Mouse (Mus musculus) monocyte, adult 2 months (primary cell): ENCODE data around the gene Foxp2.

Experiments
- DNase-seq, 2 experiments: peaks; one replicate each; pipeline ENCODE4 v3.0.0; 2022; ENCODE audit warnings: low spot score in 2 of 2, low read depth in 1 of 2

The Foxp2 gene

DNA sequence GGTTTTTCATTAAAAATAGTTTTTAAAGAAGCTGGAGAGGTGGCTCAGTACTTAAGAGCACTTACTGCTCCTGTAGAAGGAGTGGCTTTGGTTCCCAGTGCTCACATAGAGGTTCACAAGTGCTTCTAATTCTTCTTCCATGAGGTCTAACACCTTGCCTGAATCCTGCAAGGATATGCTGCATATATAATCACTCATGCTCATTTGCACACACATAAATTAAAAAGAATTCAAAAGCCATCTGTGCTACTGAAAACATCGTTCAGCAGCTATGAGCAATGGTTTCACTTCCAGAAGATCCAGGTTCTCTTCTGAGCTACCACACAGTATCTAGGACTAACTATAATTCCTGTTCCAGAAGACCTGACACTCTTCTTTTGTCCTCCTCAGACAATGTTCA lies 200.4 kb downstream of the Foxp2 start:
- no peak for DNase-seq

DNA sequence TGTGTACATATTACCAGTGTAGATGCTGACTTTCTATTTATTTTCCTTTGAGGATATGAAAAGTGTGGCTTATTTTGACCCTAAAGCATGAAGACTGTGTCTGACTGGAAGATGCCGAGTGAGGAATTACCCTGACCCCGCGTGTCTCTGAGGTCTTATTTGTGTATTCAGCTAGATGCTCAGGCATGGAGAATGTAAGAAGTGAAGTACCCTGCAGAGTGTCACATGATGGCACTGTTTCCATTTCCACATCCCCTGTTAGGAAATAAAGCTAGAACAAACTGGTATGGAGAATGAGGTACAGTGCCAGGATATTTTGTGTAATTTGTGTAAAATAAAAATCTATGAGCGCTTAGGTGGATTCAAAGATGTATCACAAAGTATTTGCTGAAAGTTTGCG lies 219.8 kb downstream of the Foxp2 start:
- no peak for DNase-seq

DNA sequence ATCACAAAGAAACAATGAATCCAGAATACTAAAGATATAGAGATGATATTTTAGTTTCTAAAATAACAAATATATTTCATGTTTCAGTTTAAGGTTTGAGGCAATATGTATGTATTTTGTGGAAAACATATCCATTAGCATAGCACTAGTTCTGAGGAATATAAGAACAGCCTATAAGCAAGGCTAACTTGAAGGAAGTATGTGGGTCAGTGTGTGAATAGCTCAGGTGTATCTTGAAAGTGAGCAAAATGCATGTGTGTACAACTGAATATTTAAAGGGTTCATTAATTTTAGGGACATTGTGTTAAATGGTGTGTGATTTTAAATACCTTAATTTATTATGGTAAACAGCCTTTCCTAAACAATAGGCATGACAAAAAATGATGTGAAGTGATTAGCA lies 220.2 kb downstream of the Foxp2 start:
- DNase-seq = no peak

DNA sequence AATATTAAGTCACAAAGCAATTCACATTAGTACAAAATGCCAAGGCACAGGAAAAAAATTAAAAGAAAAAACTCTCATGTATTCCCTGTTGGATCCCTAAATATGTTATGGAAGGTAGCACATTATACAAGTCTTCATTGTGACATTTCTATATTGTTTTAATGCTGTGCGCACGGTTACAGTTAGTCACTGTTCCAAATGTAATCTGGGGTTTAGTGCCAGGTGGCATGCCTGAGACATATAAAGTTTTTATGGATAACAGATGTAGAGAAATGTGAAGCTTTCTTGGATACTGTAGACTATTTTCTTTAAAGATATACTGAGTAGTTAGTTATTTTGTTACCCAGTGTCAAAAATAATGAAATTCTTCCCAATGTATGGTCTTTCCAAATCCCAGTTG lies 229.0 kb downstream of the Foxp2 start:
- no peak for DNase-seq

DNA sequence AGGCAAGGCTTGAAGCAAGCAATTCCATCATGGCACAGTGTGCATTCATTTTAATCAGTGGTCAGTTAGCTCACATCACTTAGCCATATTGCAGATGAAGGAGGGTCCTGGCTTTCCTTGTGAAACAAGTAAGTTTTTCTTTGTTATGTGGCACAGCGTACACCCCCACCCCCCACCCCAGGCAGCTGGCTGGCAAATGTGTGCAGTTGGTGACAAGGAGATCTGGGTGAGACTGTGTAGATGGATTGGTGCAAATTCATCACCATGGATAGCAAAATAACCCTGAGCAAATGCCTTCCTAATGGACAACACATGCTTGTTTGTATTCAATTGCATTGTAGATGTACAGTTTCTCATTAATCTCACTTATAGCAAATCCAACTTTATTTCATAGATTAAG lies 240.9 kb downstream of the Foxp2 start:
- no peak for DNase-seq

DNA sequence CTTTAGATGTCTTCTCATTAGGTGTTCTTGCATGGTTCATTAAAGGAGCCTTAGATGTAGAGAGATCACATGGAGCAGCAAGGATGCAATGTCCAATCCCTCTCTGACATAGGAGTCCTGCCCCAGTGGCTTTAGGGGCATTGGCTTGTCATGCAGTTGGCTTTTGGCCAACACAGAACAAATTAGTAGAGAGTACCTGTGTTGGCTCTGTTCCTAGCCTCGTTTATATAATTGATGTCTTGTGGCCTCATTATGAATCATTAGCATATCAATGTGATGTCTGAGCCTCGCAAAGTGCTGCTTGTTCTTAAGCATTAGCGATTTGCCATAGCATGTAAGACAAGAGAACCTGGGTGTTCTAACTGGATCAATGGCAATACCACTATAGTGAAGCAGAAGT lies 250.5 kb downstream of the Foxp2 start:
- no peak for DNase-seq

DNA sequence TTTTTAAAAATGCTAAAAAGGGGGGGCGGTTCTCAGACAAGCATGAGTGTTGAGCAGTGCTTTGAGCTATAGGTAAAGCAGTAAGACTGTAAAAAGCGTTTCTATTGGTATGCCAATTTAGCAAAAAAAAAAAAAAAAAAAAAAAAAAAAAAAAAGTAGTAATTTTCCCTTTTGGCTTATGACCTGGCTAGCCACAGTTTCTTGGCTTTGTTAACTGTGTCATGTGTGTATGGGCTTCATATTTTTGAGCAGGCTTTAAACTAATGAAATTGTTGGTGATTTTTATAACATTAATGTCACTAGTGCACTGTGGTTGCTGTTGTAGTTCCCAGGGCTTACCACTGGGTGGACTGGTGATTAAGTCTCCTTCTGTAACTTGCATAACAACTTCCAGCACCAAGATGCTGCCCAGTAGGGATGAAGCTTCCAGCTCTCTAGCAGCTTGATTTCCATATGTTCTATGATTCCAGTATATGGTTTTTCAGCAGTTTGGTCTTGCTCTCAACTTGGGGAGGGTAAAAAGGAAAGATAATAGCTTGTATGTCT lies 262.4 kb downstream of the Foxp2 start:
- no peak for DNase-seq

DNA sequence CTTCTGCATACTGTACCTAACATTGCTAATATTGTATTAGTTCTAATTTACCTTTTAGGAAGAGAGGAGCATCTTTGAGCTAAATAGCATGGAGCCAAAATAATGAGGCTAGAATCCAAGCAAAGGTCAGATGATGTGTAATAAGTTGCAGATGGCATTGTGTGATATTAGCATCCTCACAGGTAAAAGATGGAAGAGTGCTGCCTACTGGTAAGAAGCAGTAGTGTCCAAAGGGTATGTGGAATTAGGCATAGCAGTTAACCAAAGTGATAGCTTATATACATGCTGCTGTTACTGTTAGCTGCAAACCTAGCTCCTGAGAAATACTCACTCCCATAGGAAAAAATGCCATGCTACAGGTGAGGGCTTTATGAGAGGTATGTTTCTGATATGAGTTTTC lies 275.6 kb downstream of the Foxp2 start:
- DNase-seq = no peak

DNA sequence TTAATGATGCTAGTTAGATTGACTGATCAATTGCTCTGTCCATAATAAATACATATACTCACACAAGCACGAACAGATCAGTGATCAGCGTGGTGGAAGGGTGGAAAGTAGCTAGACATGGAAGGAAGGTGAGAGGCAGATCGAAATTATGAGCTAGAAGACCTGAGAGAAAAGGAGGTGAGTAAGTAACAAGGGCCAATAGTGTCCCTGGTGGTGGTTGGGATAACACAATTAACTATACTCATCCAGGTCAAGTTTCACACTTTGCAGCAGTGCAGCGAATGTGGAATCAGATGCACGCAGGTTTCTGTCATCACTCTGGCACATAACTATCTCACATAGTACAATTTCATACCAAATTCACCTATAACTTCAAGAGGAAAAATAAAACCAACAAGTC lies 291.7 kb downstream of the Foxp2 start:
- no peak for DNase-seq

DNA sequence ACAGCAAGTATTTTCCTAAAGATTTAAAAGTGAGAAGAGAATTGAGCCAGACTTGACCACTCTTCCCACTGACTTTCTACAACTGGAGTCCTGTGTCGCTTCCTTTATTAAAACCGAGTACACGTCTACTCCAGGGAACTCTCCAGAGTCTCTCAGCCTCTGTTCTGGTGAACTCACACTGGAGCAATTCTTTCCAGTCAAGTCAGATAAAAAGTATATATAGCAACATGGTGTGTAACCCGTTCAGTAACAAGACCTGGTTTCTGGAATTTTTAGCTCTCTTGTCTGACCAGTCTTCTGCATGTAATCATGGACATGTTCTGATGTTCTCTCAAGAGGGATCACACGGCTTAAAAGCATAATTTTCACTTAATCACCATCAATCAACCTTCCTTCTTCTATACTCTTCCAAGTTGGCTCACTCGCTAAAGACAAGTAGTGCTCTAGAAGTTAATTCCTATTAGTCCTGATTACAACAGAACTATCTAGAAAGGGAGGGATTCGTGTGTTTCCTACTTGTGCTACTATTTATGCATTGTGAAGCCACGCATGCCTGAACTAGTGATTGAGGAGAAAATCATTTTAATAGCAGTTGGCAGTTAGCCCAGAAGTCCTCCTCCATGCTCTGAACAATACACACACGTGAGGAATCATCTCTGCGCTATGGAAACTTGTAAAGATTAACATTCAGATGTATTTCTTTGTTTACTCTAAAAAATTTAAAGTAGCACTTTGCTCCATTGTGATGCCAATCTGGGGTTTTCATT lies 341.2 kb downstream of the Foxp2 start:
- DNase-seq = no peak

DNA sequence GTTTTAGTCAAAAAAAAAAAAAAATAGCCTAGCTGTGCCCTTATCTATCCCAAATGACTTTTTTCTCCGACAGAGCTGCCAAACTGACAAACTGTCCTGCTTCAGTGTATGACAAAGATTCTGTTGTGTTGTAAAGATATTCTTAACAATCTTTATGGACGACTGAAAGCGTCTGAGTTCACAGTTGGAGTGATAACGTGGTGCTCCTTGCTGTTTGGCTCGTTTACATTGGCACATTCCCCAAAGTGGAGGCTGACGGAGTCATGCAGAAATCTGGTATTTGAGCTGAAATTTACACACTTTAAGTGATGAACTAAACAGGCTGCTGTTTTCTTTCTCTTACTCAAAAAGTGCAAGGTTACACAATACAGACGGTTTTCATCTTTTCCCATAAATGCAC lies 356.2 kb downstream of the Foxp2 start:
- no peak for DNase-seq

DNA sequence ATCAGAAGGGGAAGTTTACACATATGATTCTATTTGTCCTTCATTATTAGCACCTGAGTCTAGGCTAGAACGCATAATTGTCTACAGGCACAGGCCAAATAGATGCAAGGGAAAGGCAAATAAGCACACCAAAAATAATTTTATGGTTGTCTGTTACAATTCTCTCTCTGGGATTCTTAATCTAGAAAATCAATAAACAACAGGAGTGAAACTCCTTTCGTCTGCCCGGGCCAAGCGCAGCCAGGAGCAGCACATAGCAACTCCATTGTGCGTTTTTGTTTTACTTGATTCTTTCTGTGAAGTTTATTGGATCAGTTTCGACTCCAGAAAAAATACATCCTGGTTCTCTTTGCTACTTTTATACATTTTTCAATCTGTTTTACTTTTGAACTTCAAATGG lies 356.7 kb downstream of the Foxp2 start:
- DNase-seq = no peak

DNA sequence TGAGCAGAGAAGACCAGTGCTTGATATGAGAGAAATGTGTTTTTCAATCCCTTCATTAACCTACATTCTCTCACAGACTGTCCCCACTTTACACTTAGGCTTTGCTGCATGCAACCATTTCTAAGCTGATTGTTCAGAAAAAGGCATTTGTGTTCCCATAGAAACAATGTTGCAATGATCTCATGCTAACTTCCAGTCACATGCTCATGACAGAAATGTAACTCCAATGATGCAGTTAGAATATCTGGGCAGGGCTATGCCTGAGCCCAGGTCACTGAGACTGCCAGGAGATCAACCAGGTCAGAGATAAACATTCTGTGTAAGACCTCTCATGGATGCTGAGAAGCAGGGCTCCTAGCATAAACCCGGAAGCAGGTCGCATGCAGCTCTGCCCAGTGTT lies 367.0 kb downstream of the Foxp2 start:
- no peak for DNase-seq

DNA sequence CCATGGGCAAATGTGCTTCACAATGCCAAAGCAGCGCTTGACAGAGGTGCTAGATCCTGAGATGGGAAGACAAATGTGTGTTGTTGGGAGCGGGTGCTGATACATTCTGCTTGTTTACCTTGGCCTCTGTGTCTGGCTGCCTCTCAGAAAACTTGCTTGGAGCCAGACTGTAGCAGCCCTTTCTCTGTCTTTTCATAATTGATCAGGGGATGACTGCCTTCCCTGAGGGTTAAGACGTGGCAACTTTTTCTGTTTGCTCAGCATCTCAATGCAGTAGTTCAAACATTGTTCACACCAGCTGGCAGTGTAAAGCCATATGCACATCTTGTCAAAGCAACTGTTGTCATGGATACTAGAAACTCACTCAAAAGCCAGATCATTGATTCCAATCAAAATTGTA lies 384.1 kb downstream of the Foxp2 start:
- DNase-seq = no peak

DNA sequence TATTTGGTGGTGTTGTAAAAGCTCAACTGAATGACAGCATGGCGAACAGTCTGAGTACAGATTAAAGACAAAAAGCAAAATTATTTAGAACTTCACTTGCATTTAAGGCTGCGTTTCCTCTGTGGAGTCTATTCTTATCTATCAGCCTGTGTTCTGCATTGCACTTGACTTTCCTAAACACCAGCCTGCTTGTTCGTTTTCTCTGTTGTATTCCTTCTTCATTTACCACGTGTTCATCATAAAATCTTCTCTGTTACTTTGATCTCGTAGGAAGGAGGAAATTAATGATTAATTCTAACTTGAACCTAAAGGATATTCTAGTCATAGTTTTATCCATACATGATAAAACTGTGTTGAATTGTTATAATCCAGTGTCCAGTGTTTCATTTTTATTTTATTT lies 392.9 kb downstream of the Foxp2 start:
- DNase-seq = no peak

DNA sequence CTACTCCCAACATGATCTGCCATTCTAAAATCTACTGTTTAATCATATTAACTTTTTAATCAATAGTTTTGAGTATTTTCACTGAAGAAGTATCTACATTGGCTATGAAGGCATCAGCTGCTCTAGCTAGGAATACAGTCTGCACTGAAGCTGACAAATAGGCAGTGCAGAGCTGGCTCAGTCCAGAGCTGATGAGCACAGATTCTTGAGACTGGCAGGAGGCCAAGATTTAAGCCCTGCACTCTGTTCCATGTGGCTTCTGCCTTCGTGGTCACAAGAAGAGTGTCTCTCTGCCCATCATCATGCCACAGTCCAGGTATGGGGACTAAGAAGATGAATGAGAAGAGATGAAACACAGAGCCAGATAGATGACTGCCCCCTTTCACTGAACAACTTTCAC lies 398.1 kb downstream of the Foxp2 start:
- no peak for DNase-seq

DNA sequence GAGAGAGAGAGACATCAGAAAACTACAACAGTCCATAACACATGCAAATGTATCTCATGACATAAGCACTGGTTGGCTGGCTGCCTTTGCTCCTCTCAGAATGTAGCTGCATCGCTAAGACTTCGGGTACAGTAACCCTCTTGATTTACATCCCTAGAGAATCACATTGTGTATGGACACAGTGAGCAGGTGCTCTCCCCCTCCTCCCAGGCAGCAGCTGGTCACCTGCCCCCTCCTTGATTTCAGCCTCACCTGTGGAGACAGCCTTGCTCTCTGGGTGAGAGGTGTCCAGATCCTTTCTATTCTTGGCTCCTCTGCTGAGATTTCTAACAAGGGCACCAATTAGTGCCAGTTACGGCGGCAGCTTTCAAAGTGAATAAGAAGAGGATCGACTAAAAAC lies 409.5 kb downstream of the Foxp2 start:
- no peak for DNase-seq

DNA sequence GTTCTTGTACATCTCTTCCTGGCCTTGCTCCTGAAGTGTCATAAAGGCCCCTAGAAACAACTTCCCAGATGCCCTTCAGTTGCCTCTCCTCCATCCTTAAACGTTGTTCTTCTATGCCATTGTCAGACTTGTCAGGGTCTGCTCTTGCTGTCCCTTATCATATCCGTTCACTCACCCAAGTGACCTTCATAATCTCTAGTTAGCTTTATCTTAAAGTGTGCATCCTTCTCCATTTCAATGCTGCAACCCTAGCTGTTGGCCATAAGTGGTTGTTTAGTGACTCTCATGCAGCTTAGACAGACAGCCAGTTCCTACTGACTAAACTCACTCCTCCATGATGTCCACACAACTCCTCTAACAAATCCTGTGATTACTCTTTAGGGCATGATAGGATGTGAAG lies 415.8 kb downstream of the Foxp2 start:
- DNase-seq = no peak

DNA sequence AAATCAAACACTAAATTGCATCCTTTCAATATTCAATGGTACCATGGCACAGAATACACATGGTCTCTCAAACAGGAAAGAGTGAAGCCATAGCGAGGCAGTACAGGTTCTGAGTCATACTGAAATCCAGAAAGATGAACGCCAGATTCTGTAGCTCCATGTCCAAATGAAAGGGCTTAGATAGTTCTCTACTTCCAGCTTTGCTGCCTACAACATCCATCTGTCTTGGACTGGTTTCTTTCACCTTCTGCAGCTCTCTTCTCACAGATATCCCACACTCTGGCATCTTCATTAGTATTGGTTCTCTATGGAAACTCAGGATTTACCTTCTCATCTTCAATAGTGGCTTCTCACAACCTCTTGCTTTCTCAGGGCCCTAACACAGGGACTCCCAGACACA lies 417.2 kb downstream of the Foxp2 start:
- DNase-seq = no peak

DNA sequence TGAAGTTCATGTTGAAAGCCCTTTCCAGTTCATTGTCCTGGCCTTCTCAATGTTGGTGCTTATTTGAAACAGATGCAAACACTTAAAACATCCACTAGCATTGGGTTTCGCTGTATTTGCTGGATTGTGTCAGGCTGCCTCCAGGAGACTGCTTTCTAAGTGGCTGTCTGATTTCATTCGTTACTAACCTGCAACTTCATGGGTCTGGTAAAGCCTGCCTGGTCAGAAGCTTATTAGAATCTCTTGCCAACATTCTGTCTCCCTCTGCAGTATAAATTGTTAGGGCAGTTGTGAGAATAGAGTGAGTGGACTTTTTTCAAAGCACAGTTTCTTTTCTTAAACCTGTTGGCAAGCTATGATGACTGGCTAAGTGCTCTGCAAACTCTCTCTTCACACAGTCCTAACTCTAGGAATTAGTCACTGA lies 420.4 kb downstream of the Foxp2 start:
- no peak for DNase-seq

DNA sequence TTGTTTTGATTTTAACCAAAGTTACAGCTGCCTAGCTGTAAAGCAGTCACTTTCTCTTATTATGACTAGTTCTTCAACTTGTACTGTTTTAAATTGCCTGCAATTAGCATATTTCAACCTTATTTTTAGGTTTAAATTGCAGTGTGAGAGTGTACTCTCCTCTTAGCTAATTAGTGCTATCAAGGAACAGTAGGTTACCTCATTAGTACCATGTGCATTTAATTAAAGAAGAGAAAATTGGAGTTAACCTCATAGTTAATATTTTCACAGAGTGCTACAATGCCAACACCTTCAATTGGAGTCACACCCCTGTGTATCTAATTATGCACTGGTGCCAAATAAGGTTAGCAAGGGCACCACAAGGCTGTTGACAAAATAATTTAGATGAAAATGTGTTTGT lies 421.9 kb downstream of the Foxp2 start:
- no peak for DNase-seq

DNA sequence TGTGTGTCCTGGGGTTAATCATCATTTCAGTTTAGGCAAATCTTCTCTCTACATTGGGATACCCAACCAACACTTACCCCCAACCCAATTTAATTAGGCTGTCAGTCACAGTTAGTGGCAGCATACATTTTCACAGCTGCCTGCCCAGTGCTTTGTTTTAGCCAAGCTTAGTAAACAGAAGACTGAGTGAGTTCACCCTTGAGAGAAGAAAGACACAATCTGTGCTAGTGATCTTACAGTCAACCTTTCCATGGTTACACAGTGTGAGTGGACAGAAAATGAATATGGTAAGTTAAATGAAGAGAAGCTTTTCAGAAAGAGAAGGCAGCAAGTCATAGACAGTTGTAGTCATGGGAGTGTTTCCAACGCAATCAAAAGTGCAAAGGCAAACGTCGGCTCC lies 446.6 kb downstream of the Foxp2 start:
- DNase-seq = no peak

DNA sequence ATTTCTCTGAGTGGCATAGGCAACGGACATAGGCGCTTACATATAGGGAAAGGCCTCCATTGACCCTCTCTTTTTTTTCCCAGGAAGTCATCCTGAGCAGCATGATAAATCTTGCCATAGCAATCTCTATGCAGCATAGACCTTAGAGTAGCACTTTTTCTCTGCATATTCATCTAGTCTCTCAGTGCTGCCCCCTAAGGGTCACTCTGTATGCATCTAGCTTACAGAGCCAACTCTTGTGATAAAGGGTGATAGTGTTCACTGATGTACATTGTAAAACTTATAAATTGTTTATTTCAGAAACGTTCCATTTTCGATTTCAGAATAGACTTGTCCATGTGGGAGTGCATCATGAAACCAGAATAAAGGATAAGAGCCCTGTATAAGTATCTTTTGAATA lies 454.7 kb downstream of the Foxp2 start:
- DNase-seq = no peak
